Mouse (Mus musculus): ENCODE measurements around the gene Lsg1. TPM values are rescaled to one million over a fixed set of nuclear protein-coding genes. Genes with fewer than 3 reads are reported as not detected.
A peak's percentile ranks its signal among the peaks of the same experiment; 100 is the strongest.

The Lsg1 gene
- polyA plus RNA-seq, 1 experiment from 2014 or later: 36.2 TPM

DNA sequence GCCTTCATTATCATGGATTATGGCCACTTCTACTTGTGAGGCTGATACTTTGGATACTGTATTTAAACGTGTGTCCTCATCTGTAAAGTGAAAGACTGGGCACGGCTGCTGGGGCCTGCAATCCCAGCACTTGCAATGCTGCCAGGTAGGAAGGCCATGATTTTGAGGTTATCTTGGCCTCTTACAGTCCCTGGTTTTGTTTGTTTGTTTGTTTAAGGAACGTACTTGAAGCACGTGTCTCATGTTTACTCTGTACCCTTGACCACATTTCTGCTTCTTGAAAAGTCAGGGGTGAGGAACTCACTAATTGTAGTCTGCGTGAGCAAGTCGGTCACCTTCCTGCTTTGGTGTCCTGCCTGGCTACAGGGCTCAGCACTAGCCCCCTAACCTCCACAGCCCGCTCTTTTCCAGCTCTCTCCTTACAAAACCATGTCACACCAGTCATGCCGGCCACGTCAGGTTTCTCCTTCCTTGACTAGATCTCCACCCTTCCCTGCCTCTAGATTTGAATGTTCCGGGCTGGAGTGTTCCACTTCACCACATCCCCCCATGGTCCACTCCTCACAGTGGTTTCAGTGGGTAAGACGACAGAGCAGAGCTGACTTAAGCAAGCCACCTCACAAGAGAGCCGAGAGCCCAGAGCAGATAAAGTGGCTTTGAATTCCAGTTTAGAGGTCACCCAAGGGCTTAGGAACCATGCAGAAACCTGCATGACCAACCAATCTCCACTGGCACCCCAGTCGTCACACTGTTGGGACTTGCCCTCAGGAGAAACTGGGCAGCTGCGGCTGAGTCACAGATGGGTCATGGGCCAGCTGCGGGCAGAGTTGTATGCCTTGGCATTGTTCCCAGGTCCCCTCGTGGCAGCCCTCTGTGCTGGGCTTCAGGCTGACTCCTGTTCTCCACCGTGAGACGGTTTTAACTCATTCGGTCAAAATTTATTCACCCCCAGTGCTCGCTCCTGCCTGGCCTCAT is 74.1 kb downstream of the Lsg1 start:
- Histone ChIP-seq H3K4me2 (no peak overlapping the region), H3K9me3 (replicated peaks) (no peaks in the 10 kb centered on the region), H3K27ac (peak overlapping the region; percentile 63), H3K4me1 (replicated peaks) (peaks cover 42% of the 10 kb centered on the region), H3K9ac (no peak overlapping the region), H3K4me3 (no peak overlapping the region), H3K36me3 (no peaks in the 10 kb centered on the region), H3K27me3 (no peaks in the 10 kb centered on the region)
- WGBS: 47% methylated on average over 20 of the region's 20 CpGs
- ATAC-seq (replicated peaks; ENCODE audit: insufficient number of reproducible peaks, insufficient read depth, low FRiP score, low read depth): peak; percentile 67

DNA sequence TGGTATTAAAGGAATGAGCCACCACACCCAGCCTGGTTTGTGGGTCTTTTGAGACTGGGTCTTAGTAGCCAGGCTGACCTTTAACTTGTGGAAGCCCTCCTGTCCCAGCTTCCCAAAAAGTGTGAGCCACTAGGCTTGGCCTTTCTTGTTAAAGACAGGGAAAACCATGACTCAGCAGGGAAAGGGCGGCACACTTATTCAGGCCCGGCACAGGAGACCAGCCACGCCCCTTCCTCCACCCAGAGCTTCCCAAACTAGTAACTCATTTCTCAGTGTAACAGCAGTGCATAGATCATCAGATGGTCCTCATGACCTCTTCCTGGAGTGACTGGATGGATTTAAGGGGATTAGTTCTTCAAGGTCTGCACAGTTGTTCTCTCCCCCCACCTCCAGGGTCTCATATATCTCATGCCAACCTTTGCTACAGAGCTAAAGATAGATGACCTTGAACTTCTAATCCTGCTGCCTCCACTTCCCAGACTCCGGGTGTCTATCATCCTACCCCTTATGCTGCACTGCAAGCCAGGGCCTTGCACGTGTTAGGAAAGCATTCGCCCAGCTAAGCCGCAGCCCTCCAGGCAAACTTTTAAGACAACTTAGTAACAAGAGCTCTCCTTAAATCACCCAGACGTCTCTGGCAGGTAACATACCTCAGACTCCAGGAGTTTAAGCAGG is 74.9 kb downstream of the Lsg1 start:
- Histone ChIP-seq H3K36me3 (no peaks in the 10 kb centered on the region), H3K4me2 (no peak overlapping the region), H3K27ac (peak overlapping the region; percentile 63), H3K4me1 (replicated peaks) (peaks cover 34% of the 10 kb centered on the region), H3K27me3 (no peaks in the 10 kb centered on the region), H3K4me3 (no peak overlapping the region), H3K9me3 (replicated peaks) (no peaks in the 10 kb centered on the region), H3K9ac (no peak overlapping the region)
- ATAC-seq (replicated peaks; ENCODE audit: insufficient number of reproducible peaks, insufficient read depth, low FRiP score, low read depth): no peak
- WGBS: 38% methylated on average over 8 of the region's 8 CpGs

DNA sequence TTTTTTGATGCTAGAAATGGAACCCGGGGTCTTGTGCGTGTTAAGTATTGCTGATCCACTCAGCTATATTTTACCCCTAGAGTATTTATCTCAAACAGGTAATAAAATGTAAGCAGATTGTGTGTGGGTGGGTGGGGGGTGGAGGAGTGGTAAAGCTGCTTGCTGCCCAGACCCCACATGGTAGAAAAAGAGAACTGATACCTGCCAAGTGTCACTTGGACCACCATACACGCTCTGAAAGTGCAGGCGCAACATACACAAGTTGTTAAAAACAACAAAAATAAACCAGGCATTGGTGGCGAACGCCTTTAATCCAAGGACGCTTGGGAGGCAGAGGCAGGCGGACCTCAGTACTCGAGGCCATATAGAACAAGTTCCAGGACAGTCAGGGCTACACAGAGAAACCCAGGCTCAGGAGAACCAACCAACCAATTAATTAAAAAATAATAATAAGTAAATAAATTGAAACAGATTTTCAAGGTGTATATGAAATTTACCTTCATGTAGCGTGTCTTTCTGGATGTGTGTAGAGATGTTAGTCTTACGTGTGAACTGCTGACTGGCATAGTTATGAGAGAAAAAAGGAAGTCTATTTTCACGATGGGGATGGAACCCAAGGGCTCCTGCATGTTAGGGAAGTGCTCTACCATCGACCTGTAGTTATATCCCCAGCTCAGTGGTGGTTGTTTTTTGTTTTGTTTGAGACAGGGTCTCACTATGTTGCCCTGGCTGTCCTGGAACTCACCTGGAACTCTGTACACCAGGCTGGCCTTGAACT is 75.6 kb downstream of the Lsg1 start:
- ATAC-seq (replicated peaks; ENCODE audit: insufficient number of reproducible peaks, insufficient read depth, low FRiP score, low read depth): no peak
- peak overlapping the region; percentile 69 for H3K4me2 ChIP-seq
- H3K9ac ChIP-seq: no peak overlapping the region
- no peaks in the 10 kb centered on the region for H3K27me3 ChIP-seq
- peaks cover 41% of the 10 kb centered on the region for H3K4me1 ChIP-seq (replicated peaks)
- H3K36me3 ChIP-seq: no peaks in the 10 kb centered on the region
- H3K27ac ChIP-seq: peak overlapping the region; percentile 88
- WGBS: 76% methylated on average over 13 of the region's 13 CpGs
- H3K4me3 ChIP-seq: peak overlapping the region; percentile 54
- no peaks in the 10 kb centered on the region for H3K9me3 ChIP-seq (replicated peaks)

DNA sequence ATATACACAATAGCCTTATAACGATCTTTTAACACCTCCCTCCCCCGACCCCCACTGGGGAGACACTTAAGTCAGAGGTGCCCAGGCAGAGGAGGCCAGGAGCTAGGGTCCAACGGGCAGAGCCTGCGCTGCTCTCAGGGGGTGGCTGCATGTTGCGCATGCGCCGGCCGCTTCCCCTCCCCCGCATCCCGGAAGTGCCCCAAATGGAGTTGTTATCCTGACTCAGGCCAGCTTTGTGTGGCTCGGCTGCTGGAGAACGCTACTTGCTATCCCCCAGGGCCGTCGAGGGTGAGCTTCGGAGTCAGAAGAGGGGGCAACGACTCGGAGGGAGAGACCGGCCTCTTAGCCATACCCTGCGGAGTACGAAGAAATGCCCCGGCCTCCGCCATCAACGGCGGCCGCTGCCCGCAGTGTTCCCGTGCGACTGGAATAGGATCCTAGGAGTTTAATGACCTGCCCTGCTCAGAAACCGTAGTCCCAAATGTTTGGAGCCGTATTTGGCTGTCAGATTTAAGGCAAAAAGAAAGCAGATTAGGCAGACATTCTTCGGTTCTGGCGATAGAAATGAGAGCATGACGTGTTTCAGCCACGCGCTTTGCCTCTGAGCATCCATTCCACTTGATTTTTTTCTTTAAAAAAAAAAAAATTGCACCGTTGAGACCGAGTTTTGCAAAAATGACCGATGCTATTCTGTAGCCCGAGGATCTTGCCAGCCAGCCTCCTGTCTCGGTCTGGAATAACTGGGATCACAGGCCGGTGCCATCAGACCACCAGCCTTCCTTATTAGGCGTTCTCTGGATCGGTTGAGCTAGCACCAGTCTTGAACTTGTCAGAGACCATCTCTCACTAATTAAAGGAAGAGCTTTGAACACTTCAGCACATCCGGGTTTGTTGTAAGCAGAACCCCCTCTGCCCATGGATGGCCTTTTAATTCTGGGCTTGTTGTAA is 76.6 kb downstream of the Lsg1 start:
- H3K4me1 ChIP-seq (replicated peaks): peaks cover 44% of the 10 kb centered on the region
- WGBS: 4% methylated on average over 44 of the region's 44 CpGs
- H3K9ac ChIP-seq: peak overlapping the region; percentile 64
- H3K9me3 ChIP-seq (replicated peaks): no peaks in the 10 kb centered on the region
- no peaks in the 10 kb centered on the region for H3K36me3 ChIP-seq
- peak overlapping the region; percentile 88 for H3K27ac ChIP-seq
- ATAC-seq (replicated peaks; ENCODE audit: insufficient number of reproducible peaks, insufficient read depth, low FRiP score, low read depth): peak; percentile 76
- H3K4me3 ChIP-seq: peak overlapping the region; percentile 54
- no peaks in the 10 kb centered on the region for H3K27me3 ChIP-seq
- peak overlapping the region; percentile 69 for H3K4me2 ChIP-seq

Other genes starting within 250 kb of the Lsg1 start
- gene Atp13a3, start 181.6 kb downstream of the Lsg1 start, polyA plus RNA-seq (2015; fragmentation: Nextera tagmentation; extraction: Ambion mirVana): 8.4 and 9.4 TPM in 2 replicates
- gene Tmem44, start 36.8 kb downstream of the Lsg1 start, polyA plus RNA-seq (2015; fragmentation: Nextera tagmentation; extraction: Ambion mirVana): 19.3 and 22.2 TPM in 2 replicates
- gene Fam43a, start 12.1 kb upstream of the Lsg1 start, polyA plus RNA-seq (2015; fragmentation: Nextera tagmentation; extraction: Ambion mirVana): 17.5 and 20.5 TPM in 2 replicates

All from heart, embryonic 15.5 days (tissue).